In the genomic region with DNA sequence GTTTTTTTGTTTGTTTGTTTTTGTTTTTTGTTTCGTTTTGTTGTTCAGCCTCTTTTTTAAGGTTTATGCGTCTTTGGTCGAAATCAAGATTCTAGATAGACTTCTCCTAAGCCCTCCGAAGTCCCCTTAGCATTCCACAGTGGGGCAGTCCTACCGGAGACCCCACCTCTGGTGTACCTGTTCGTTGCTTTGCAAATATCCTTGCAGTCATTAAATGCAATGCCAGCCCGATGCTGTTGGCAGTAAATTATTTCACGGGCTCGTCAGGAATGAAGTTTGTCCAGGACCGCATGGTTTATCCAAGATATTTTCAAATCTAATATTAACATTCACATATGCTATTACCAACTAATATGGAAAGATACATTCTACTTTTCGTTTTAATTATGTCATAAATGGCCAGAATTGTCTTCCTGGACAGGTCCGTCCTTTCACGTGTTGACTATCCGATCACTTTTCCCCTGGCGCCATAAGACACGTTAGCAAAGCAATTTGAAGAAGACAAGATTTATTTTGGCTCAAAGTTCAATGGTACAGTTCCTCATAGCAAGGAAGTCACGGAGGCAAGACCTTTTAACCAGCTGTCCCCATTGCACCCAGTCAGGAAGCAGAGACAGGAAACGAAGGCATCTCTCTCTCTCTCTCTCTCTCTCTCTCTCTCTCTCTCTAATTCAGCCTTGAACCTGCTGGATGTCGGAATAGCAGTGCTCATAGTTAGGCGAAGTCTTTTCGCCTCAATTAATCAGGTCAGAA, we compare ENCODE assay signal across 8 mouse cellular contexts. TPM values are rescaled to one million over a fixed set of nuclear protein-coding genes. Genes with fewer than 3 reads are reported as not detected.
DNase-seq lines count a peak whose midpoint lies in the region; ATAC-seq and TF ChIP-seq lines count a peak whose summit lies in the region.

No protein-coding gene starts in this region.

- H3K27ac ChIP-seq in neural tube, embryonic 11.5 days (ENCODE audit: low read depth, low read length): no peak overlapping the region
- peak overlapping the region; percentile 68; the same call in 1 of the 2 replicates for H3K27ac ChIP-seq in kidney, postnatal 0 days
- H3K27ac ChIP-seq in midbrain, embryonic 13.5 days: peak overlapping the region; percentile 81

- peak overlapping the region; percentile 58 for H3K4me2 ChIP-seq in neural tube, embryonic 11.5 days (ENCODE audit: low read depth)
- peak overlapping the region; percentile 80 for H3K4me2 ChIP-seq in kidney, postnatal 0 days (ENCODE audit: low read length)
- H3K4me2 ChIP-seq in midbrain, embryonic 13.5 days (replicated peaks): peak overlapping the region; percentile 63

- ATAC-seq in neural tube, embryonic 11.5 days (ENCODE audit: insufficient read depth, low FRiP score, low TSS enrichment): peak; percentile 67
- ATAC-seq in granulocyte monocyte progenitor cell, adult 5-6 weeks (replicated peaks; ENCODE audit: poor library complexity, severe bottlenecking): peak; percentile 41
- ATAC-seq in kidney, postnatal 0 days (replicated peaks; ENCODE audit: low FRiP score, low read depth): peak; percentile 67
- peak; percentile 80 for ATAC-seq in midbrain, embryonic 13.5 days

- no peaks in the 10 kb centered on the region for H3K27me3 ChIP-seq in neural tube, embryonic 11.5 days (ENCODE audit: control insufficient read depth, insufficient read depth, low read length)
- H3K27me3 ChIP-seq in kidney, postnatal 0 days (ENCODE audit: insufficient read depth, low read length): no peaks in the 10 kb centered on the region
- no peaks in the 10 kb centered on the region for H3K27me3 ChIP-seq in midbrain, embryonic 13.5 days

- intact Hi-C loops in left cerebral cortex, postnatal 4 days (cut with DNase I): no loop called here

- WGBS in neural tube, embryonic 11.5 days: 22% methylated on average over 21 of the region's 21 CpGs
- 12% methylated on average over 21 of the region's 21 CpGs for WGBS in kidney, postnatal 0 days
- WGBS in midbrain, embryonic 13.5 days: 20% methylated on average over 21 of the region's 21 CpGs

- 0 out of 2 replicates have a peak, but pooled peaks cover 4% of the 10 kb centered on the region for H3K4me1 ChIP-seq in neural tube, embryonic 11.5 days (ENCODE audit: control insufficient read depth, insufficient read depth, low read length)
- H3K4me1 ChIP-seq in kidney, postnatal 0 days (replicated peaks; ENCODE audit: insufficient read depth, low read length): no peaks in the 10 kb centered on the region
- H3K4me1 ChIP-seq in midbrain, embryonic 13.5 days (replicated peaks): peaks cover 26% of the 10 kb centered on the region

- H3K4me3 ChIP-seq in neural tube, embryonic 11.5 days (ENCODE audit: low read depth, low read length): peak overlapping the region; percentile 67
- H3K4me3 ChIP-seq in kidney, postnatal 0 days (replicated peaks; ENCODE audit: low read depth, low read length): peak overlapping the region; percentile 73
- H3K4me3 ChIP-seq in midbrain, embryonic 13.5 days (replicated peaks): peak overlapping the region; percentile 75

- no peaks in the 10 kb centered on the region for H3K36me3 ChIP-seq in neural tube, embryonic 11.5 days (ENCODE audit: control insufficient read depth, insufficient read depth, low read length)
- no peaks in the 10 kb centered on the region for H3K36me3 ChIP-seq in kidney, postnatal 0 days (ENCODE audit: insufficient read depth, low read length)
- peaks cover 23% of the 10 kb centered on the region for H3K36me3 ChIP-seq in midbrain, embryonic 13.5 days

- H3K9ac ChIP-seq in neural tube, embryonic 11.5 days (ENCODE audit: low read length): 0 out of 2 replicates have a peak overlapping the region, but pooled peaks have one; percentile 9
- H3K9ac ChIP-seq in kidney, postnatal 0 days (ENCODE audit: low read depth, low read length): peak overlapping the region; percentile 37; the same call in 1 of the 2 replicates
- H3K9ac ChIP-seq in midbrain, embryonic 13.5 days (replicated peaks): peak overlapping the region; percentile 54

- no peaks in the 10 kb centered on the region for H3K9me3 ChIP-seq in neural tube, embryonic 11.5 days (ENCODE audit: control insufficient read depth, low read length)
- H3K9me3 ChIP-seq in kidney, postnatal 0 days (replicated peaks; ENCODE audit: low read length): no peaks in the 10 kb centered on the region
- no peaks in the 10 kb centered on the region for H3K9me3 ChIP-seq in midbrain, embryonic 13.5 days

- no peak for DNase-seq in neural tube, embryonic 11.5 days (ENCODE audit: low spot score)
- no peak for DNase-seq in neural tube, embryonic 10.5 days (ENCODE audit: extremely low spot score, low spot score)
- DNase-seq in c-Kit-negative CD71-positive TER-119-positive erythroid progenitor cells, embryonic 14.5 days (ENCODE audit: low read depth, low spot score): peak; percentile 12
- DNase-seq in kidney, postnatal 0 days (ENCODE audit: low spot score): peak; percentile 24
- no peak for DNase-seq in left cerebral cortex, postnatal 4 days
- no peak for DNase-seq in right cerebral cortex, adult 18-20 months

- TF ChIP-seq CTCF in kidney, postnatal 0 days (IDR thresholded peaks at IDR 0.05; ENCODE audit: low read depth): no peak

RNA-seq across cellular contexts. Expression of gene Hspa13, which starts 0.5 kb away (rescaled TPM):
- 40.4 and 41.1 TPM in 2 replicates for polyA plus RNA-seq in neural tube, embryonic 11.5 days (2014; fragmentation: Nextera tagmentation; extraction: Ambion mirVana)
- 22.6 and 27.6 TPM in 2 replicates for total RNA-seq in granulocyte monocyte progenitor cell, adult 5-6 weeks (2014; fragmentation: Nextera tagmentation)
- total RNA-seq in granulocyte monocyte progenitor cell, adult 5-6 weeks (2017): 54.0 and 59.1 TPM in 2 replicates
- polyA plus RNA-seq in kidney, postnatal 0 days (2015; fragmentation: Nextera tagmentation; extraction: Ambion mirVana): 27.7 and 30.0 TPM in 2 replicates
- polyA plus RNA-seq in midbrain, embryonic 13.5 days (2015; fragmentation: Nextera tagmentation; extraction: Ambion mirVana): 40.8 and 43.1 TPM in 2 replicates
- 10 to 100 TPM; 39.8 to 40.0 TPM for total RNA-seq in left cerebral cortex, postnatal 4 days (2021)

Comparison
In these comparisons a context has a peak if more than half of its experiments do, and no peak if none do; other contexts are left out.
1. DNase-seq: peak in c-Kit-negative CD71-positive TER-119-positive erythroid progenitor cells, embryonic 14.5 days (single experiment) and kidney, postnatal 0 days (single experiment); none in neural tube, embryonic 11.5 days (single experiment), neural tube, embryonic 10.5 days (single experiment), left cerebral cortex, postnatal 4 days (single experiment) and right cerebral cortex, adult 18-20 months (single experiment).
2. Peak in every context shown above with its lines, with median percentiles within 50 percentile points of each other: ATAC-seq, H3K4me2 ChIP-seq, H3K4me3 ChIP-seq and H3K9ac ChIP-seq.